Mouse (Mus musculus): Measurements from ENCODE around the gene Olfr1084. TPM values are rescaled to one million over a fixed set of nuclear protein-coding genes. Genes with fewer than 3 reads are reported as not detected.
"Not testable (repeated sequence)": the region's sequence is repeated elsewhere in the genome, so short reads cannot be mapped to it uniquely, and the experiment has no call there.

Gene Olfr1084
- polyA plus RNA-seq (2016; fragmentation: Nextera tagmentation; extraction: Ambion mirVana) = not detected in 2 replicates

DNA sequence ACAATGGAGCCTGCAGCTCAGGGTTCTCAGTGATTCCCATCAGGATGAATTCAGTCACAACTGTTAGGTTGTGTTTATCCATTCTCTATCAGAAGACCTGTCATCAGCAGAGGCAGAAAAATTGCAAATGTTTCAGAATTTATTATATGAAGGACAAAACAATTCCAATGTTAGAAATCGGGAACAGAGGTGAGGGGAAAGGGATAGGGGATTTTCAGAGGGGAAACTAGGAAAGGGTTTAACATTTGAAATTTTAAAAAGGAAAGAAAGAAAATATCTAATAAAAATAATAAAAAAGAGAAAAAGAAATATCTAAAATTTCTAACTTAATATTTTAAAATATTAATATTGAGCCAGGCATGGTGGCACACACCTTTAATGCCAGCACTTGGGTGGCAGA is at the start of gene Olfr1084:
TSS of gene Olfr1084 (minus strand) at position 101 of the 400 bp plus-strand sequence.
- not testable (repeated sequence) for H3K4me3 ChIP-seq; H3K9ac ChIP-seq; H3K4me1 ChIP-seq; H3K27ac ChIP-seq; H3K36me3 ChIP-seq; H3K9me3 ChIP-seq (replicated peaks); ATAC-seq; H3K4me2 ChIP-seq; H3K27me3 ChIP-seq (replicated peaks)
- 59% methylated on average over 1 of the region's 1 CpGs for WGBS (ENCODE audit: insufficient replicate concordance)

DNA sequence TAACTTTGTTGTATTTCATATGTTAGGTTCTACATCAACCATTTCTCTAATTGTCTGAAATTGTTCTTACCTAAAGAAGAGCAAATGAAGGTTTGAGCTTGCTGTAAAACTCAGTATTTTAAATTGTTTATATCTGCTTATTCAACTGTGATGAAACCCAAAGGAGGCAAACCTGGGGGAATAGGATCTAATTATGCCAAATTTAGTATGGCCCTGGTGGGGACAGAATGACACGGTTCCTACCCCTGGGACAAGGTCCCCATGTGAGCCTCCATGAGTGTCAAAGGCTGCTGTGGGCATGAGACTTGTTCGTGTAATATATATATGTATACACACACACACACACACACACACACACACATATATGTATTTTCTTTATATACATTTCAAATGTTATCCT is 40.5 kb upstream of the Olfr1084 start, which contains the start of gene Olfr1086:
TSS of gene Olfr1086 (minus strand) at position 101 of the 400 bp plus-strand sequence.
- no peak for ATAC-seq
- H3K4me1 ChIP-seq = no peaks in the 10 kb centered on the region
- WGBS (ENCODE audit: insufficient replicate concordance) = 56% methylated on average over 2 of the region's 2 CpGs

DNA sequence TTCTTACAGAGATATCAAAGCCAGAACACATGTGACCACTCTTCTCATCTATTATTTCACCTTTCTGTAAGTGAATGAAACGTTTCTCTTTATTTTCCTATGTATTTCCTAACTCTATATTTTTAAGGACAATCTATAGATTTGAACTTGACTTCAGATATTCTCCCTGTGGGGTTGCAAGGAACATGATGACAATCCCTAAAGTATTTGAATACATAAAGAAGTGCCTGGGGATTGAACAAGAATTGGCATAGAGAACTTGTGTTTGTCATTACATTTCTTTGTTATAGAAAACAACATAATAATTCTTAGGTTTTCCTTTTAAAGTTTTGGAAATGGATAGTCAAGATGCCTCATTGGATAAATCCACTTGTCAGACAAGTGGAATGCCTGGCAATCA is 22.4 kb upstream of the Olfr1084 start, which contains the start of gene Olfr1085:
TSS of gene Olfr1085 (minus strand) at position 101 of the 400 bp plus-strand sequence.
- Histone ChIP-seq H3K9me3 (replicated peaks) (no peaks in the 10 kb centered on the region), H3K27ac (no peak within 1 kb of the TSS), H3K9ac (no peak within 1 kb of the TSS), H3K4me2 (no peak within 1 kb of the TSS), H3K27me3 (replicated peaks) (no peaks in the 10 kb centered on the region), H3K36me3 (no peaks in the 10 kb centered on the region), H3K4me3 (no peak within 1 kb of the TSS), H3K4me1 (no peaks in the 10 kb centered on the region)
- 13% methylated on average over 1 of the region's 1 CpGs for WGBS (ENCODE audit: insufficient replicate concordance)
- ATAC-seq = no peak

More for the DNA sequence above, 40.5 kb upstream of the Olfr1084 start, which contains the start of gene Olfr1086:
- H3K27ac ChIP-seq = no peak within 1 kb of the TSS
- no peaks in the 10 kb centered on the region for H3K36me3 ChIP-seq
- no peaks in the 10 kb centered on the region for H3K9me3 ChIP-seq (replicated peaks)
- no peak within 1 kb of the TSS for H3K4me3 ChIP-seq
- H3K4me2 ChIP-seq = no peak within 1 kb of the TSS
- H3K27me3 ChIP-seq (replicated peaks) = no peaks in the 10 kb centered on the region
- H3K9ac ChIP-seq = no peak within 1 kb of the TSS

GRCm38 (mm10) chr2:86598866-86599265 is 40.7 kb downstream of the Olfr1084 start, which contains the start of gene Olfr1082:
Gene Olfr1082, minus strand, starts transcription at chr2:86598966.
- not testable (repeated sequence) for H3K4me1 ChIP-seq; H3K36me3 ChIP-seq; H3K9me3 ChIP-seq (replicated peaks); H3K4me3 ChIP-seq; H3K4me2 ChIP-seq; H3K27ac ChIP-seq; H3K27me3 ChIP-seq (replicated peaks); H3K9ac ChIP-seq; ATAC-seq
- WGBS (ENCODE audit: insufficient replicate concordance) = 21% methylated on average over 1 of the region's 1 CpGs

Other genes with a start within 250 kb of the Olfr1084 start
- gene Olfr1061, start 225.7 kb downstream of the Olfr1084 start, polyA plus RNA-seq (2016; fragmentation: Nextera tagmentation; extraction: Ambion mirVana) = not detected in 2 replicates
- gene Olfr1062, start 213.0 kb downstream of the Olfr1084 start, polyA plus RNA-seq (2016; fragmentation: Nextera tagmentation; extraction: Ambion mirVana) = not detected in 2 replicates
- gene Olfr1065, start 189.1 kb downstream of the Olfr1084 start, polyA plus RNA-seq (2016; fragmentation: Nextera tagmentation; extraction: Ambion mirVana) = not detected in 2 replicates
- gene Olfr1066, start 183.5 kb downstream of the Olfr1084 start, polyA plus RNA-seq (2016; fragmentation: Nextera tagmentation; extraction: Ambion mirVana) = not detected in 2 replicates
- gene Olfr228, start 152.3 kb downstream of the Olfr1084 start, polyA plus RNA-seq (2016; fragmentation: Nextera tagmentation; extraction: Ambion mirVana) = not detected in 2 replicates
- gene Olfr1076, start 131.3 kb downstream of the Olfr1084 start, polyA plus RNA-seq (2016; fragmentation: Nextera tagmentation; extraction: Ambion mirVana) = not detected in 2 replicates
- gene Olfr1079, start 97.2 kb downstream of the Olfr1084 start, polyA plus RNA-seq (2016; fragmentation: Nextera tagmentation; extraction: Ambion mirVana) = not detected in 2 replicates
- gene Olfr1080, start 81.5 kb downstream of the Olfr1084 start, polyA plus RNA-seq (2016; fragmentation: Nextera tagmentation; extraction: Ambion mirVana) = not detected in 2 replicates
- gene Olfr1082, start 40.8 kb downstream of the Olfr1084 start, polyA plus RNA-seq (2016; fragmentation: Nextera tagmentation; extraction: Ambion mirVana) = not detected in 2 replicates
- not detected in 2 replicates for gene Olfr1085, start 22.3 kb upstream of the Olfr1084 start, polyA plus RNA-seq (2016; fragmentation: Nextera tagmentation; extraction: Ambion mirVana)
- not detected in 2 replicates for gene Olfr1086, start 40.4 kb upstream of the Olfr1084 start, polyA plus RNA-seq (2016; fragmentation: Nextera tagmentation; extraction: Ambion mirVana)
- not detected in 2 replicates for gene Olfr1087, start 58.7 kb upstream of the Olfr1084 start, polyA plus RNA-seq (2016; fragmentation: Nextera tagmentation; extraction: Ambion mirVana)
- gene Olfr1089, start 94.0 kb upstream of the Olfr1084 start, polyA plus RNA-seq (2016; fragmentation: Nextera tagmentation; extraction: Ambion mirVana) = not detected in 2 replicates
- not detected in 2 replicates for gene Olfr1090, start 119.3 kb upstream of the Olfr1084 start, polyA plus RNA-seq (2016; fragmentation: Nextera tagmentation; extraction: Ambion mirVana)
- not detected in 2 replicates for gene Olfr1093, start 142.8 kb upstream of the Olfr1084 start, polyA plus RNA-seq (2016; fragmentation: Nextera tagmentation; extraction: Ambion mirVana)
- not detected in 2 replicates for gene Olfr141, start 170.3 kb upstream of the Olfr1084 start, polyA plus RNA-seq (2016; fragmentation: Nextera tagmentation; extraction: Ambion mirVana)
- gene Olfr1094, start 184.9 kb upstream of the Olfr1084 start, polyA plus RNA-seq (2016; fragmentation: Nextera tagmentation; extraction: Ambion mirVana) = not detected in 2 replicates
- not detected in 2 replicates for gene Olfr1095, start 212.0 kb upstream of the Olfr1084 start, polyA plus RNA-seq (2016; fragmentation: Nextera tagmentation; extraction: Ambion mirVana)
- gene Gm13723, start 235.1 kb upstream of the Olfr1084 start, polyA plus RNA-seq (2016; fragmentation: Nextera tagmentation; extraction: Ambion mirVana) = not detected in 2 replicates

All from liver, embryonic 12.5 days (tissue).